Mouse (Mus musculus): ENCODE measurements around the gene Sept11. TPM values are rescaled to one million over a fixed set of nuclear protein-coding genes. Genes with fewer than 3 reads are reported as not detected.

The Sept11 gene
- 171 TPM in 1 of 2 replicates, not detected in the other for polyA plus RNA-seq (2012; ENCODE audit: insufficient read depth, insufficient read length, low replicate concordance, missing spikeins)

- peaks cover 18% of the 10 kb centered on the region for H3K4me1 ChIP-seq (ENCODE audit: control insufficient read depth, insufficient read depth, low read length)
- peak within 1 kb of the TSS; percentile 92 for H3K27ac ChIP-seq (ENCODE audit: insufficient read depth, low read depth, low read length)
- under 1% methylated on average over 63 of the region's 63 CpGs for whole genome bisulfite sequencing
- H3K4me3 ChIP-seq (ENCODE audit: insufficient read depth, low read depth, low read length), result peak within 1 kb of the TSS; percentile 81
- TF ChIP-seq CTCF (IDR thresholded peaks at IDR 0.05; ENCODE audit: insufficient read depth, low read depth, low read length) (no peak), POLR2A (IDR thresholded peaks at IDR 0.05; ENCODE audit: insufficient read depth, low read depth, low read length) (peak; percentile 80)
These were observed at the start of gene Sept11 for GRCm38 (mm10) chr5:93092857-93093622. Gene Sept11, plus strand, starts transcription at chr5:93093437.

GRCm38 (mm10) chr5:93043688-93044583, 49.3 kb upstream of the Sept11 start:
- H3K4me3 ChIP-seq (ENCODE audit: insufficient read depth, low read depth, low read length), result peak overlapping the region; percentile 45
- 4% methylated on average over 69 of the region's 69 CpGs for WGBS
- no peak overlapping the region for H3K27ac ChIP-seq (ENCODE audit: insufficient read depth, low read depth, low read length)
- peaks cover 19% of the 10 kb centered on the region for H3K4me1 ChIP-seq (ENCODE audit: control insufficient read depth, insufficient read depth, low read length)
- TF ChIP-seq POLR2A (IDR thresholded peaks at IDR 0.05; ENCODE audit: insufficient read depth, low read depth, low read length), result no peak
- no peak for TF ChIP-seq CTCF (IDR thresholded peaks at IDR 0.05; ENCODE audit: insufficient read depth, low read depth, low read length)

GRCm38 (mm10) chr5:93044584-93045370, 48.5 kb upstream of the Sept11 start, which contains the start of gene Sowahb:
Gene Sowahb, minus strand, starts transcription at chr5:93045022.
- no peak within 1 kb of the TSS for H3K27ac ChIP-seq (ENCODE audit: insufficient read depth, low read depth, low read length)
- under 1% methylated on average over 68 of the region's 68 CpGs for WGBS
- H3K4me1 ChIP-seq (ENCODE audit: control insufficient read depth, insufficient read depth, low read length), result peaks cover 19% of the 10 kb centered on the region
- H3K4me3 ChIP-seq (ENCODE audit: insufficient read depth, low read depth, low read length), result peak within 1 kb of the TSS; percentile 45
- TF ChIP-seq CTCF (IDR thresholded peaks at IDR 0.05; ENCODE audit: insufficient read depth, low read depth, low read length) (no peak), POLR2A (IDR thresholded peaks at IDR 0.05; ENCODE audit: insufficient read depth, low read depth, low read length) (no peak)

GRCm38 (mm10) chr5:93045371-93045714, 47.9 kb upstream of the Sept11 start:
- Histone ChIP-seq H3K27ac (ENCODE audit: insufficient read depth, low read depth, low read length) (no peak overlapping the region), H3K4me3 (ENCODE audit: insufficient read depth, low read depth, low read length) (peak overlapping the region; percentile 45), H3K4me1 (ENCODE audit: control insufficient read depth, insufficient read depth, low read length) (peaks cover 19% of the 10 kb centered on the region)
- TF ChIP-seq CTCF (IDR thresholded peaks at IDR 0.05; ENCODE audit: insufficient read depth, low read depth, low read length), result no peak
- TF ChIP-seq POLR2A (IDR thresholded peaks at IDR 0.05; ENCODE audit: insufficient read depth, low read depth, low read length), result no peak
- WGBS, result 8% methylated on average over 19 of the region's 19 CpGs

- no peak overlapping the region for H3K27ac ChIP-seq (ENCODE audit: insufficient read depth, low read depth, low read length)
- WGBS, result 66% methylated on average over 5 of the region's 5 CpGs
- no peak overlapping the region for H3K4me3 ChIP-seq (ENCODE audit: insufficient read depth, low read depth, low read length)
- H3K4me1 ChIP-seq (ENCODE audit: control insufficient read depth, insufficient read depth, low read length), result peaks cover 19% of the 10 kb centered on the region
- TF ChIP-seq POLR2A (IDR thresholded peaks at IDR 0.05; ENCODE audit: insufficient read depth, low read depth, low read length) (no peak), CTCF (IDR thresholded peaks at IDR 0.05; ENCODE audit: insufficient read depth, low read depth, low read length) (no peak)
These were observed 46.9 kb upstream of the Sept11 start for GRCm38 (mm10) chr5:93046306-93046845.

- Histone ChIP-seq H3K27ac (ENCODE audit: insufficient read depth, low read depth, low read length) (no peak overlapping the region), H3K4me1 (ENCODE audit: control insufficient read depth, insufficient read depth, low read length) (peaks cover 17% of the 10 kb centered on the region), H3K4me3 (ENCODE audit: insufficient read depth, low read depth, low read length) (no peak overlapping the region)
- no peak for TF ChIP-seq CTCF (IDR thresholded peaks at IDR 0.05; ENCODE audit: insufficient read depth, low read depth, low read length)
- no peak for TF ChIP-seq POLR2A (IDR thresholded peaks at IDR 0.05; ENCODE audit: insufficient read depth, low read depth, low read length)
- WGBS, result 67% methylated on average over 13 of the region's 13 CpGs
These were observed 44.6 kb upstream of the Sept11 start for GRCm38 (mm10) chr5:93048481-93049240.

- no peak overlapping the region for H3K4me3 ChIP-seq (ENCODE audit: insufficient read depth, low read depth, low read length)
- TF ChIP-seq CTCF (IDR thresholded peaks at IDR 0.05; ENCODE audit: insufficient read depth, low read depth, low read length) (no peak), POLR2A (IDR thresholded peaks at IDR 0.05; ENCODE audit: insufficient read depth, low read depth, low read length) (no peak)
- WGBS, result 83% methylated on average over 1 of the region's 1 CpGs
- no peak overlapping the region for H3K27ac ChIP-seq (ENCODE audit: insufficient read depth, low read depth, low read length)
- peaks cover 4% of the 10 kb centered on the region; the same call in 1 of the 2 replicates for H3K4me1 ChIP-seq (ENCODE audit: control insufficient read depth, insufficient read depth, low read length)
These were observed 43.3 kb upstream of the Sept11 start for GRCm38 (mm10) chr5:93049971-93050370.

Data from olfactory bulb, adult 2 months (tissue).